ENCODE assay signal across 17 mouse cellular contexts in genomic region chr6:17946456-17946855, GRCm38 (mm10).
"Had no signal": no experiment of that assay in that cellular context is flagged by ENCODE, and none has a peak within 500 bp of the region (broad histone marks: within the 10 kb centered on the region; RNA-seq: fewer than 3 reads in every experiment).

No protein-coding gene starts in this region.

- H3K4me3 ChIP-seq: limb, embryonic 12.5 days; limb, embryonic 15.5 days; midbrain, embryonic 12.5 days; midbrain, embryonic 15.5 days; neural tube, embryonic 12.5 days; neural tube, embryonic 15.5 days had no signal

- DNase-seq: kidney, adult 18-20 months; kidney, adult 9 months; kidney, postnatal 14 days; kidney, postnatal 4 days; left cerebral cortex, postnatal 4 days; liver, postnatal 0 days; right cerebral cortex, adult 18-20 months; right cerebral cortex, postnatal 14 days; right cerebral cortex, postnatal 4 days; thymus, adult 2 months; thymus, postnatal 14 days had no signal

- H3K4me1 ChIP-seq: limb, embryonic 12.5 days; limb, embryonic 15.5 days; midbrain, embryonic 12.5 days; midbrain, embryonic 15.5 days; neural tube, embryonic 15.5 days had no signal
